Mouse (Mus musculus) c-Kit-negative CD71-positive TER-119-positive erythroid progenitor cells, embryonic 14.5 days (primary cell): ENCODE measurements around the gene Ino80b.
A peak's percentile ranks its signal among the peaks of the same experiment; 100 is the strongest.

Experiments
- DNase-seq: peaks from one replicate; pipeline ENCODE4 v3.0.0-alpha.2; 2013; ENCODE audit warnings: low read depth, low spot score

Gene Ino80b

DNA sequence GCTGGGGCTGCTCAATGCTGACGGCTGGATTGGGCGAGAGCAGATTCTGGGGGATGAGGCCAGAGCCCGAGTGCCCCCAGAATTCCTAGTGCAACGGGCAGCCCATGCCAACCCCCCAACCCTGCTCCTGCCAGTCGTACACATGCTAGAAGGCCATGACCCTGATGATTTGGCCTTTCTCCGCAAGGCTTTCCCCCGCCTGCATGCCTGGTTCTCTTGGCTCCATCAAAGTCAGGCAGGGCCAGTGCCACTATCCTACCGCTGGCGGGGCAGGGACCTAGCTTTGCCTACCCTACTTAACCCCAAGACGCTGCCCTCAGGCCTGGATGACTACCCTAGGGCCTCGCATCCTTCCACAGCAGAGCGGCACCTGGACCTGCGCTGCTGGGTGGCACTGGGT lies 7.6 kb downstream of the Ino80b start:
- no peak for DNase-seq

DNA sequence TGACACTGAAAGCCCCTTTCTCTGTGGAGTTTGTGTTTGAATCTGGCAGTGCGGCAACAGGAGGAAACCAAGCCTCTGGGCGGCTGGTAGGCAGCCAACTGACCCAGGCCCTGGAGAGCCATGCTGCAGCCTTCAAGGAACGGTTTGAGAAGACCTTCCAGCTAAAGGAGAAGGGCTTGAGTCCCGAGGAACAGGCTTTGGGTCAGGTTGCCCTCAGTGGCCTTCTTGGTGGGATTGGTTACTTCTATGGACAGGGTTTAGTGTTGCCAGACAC lies 8.1 kb downstream of the Ino80b start:
- DNase-seq = no peak

DNA sequence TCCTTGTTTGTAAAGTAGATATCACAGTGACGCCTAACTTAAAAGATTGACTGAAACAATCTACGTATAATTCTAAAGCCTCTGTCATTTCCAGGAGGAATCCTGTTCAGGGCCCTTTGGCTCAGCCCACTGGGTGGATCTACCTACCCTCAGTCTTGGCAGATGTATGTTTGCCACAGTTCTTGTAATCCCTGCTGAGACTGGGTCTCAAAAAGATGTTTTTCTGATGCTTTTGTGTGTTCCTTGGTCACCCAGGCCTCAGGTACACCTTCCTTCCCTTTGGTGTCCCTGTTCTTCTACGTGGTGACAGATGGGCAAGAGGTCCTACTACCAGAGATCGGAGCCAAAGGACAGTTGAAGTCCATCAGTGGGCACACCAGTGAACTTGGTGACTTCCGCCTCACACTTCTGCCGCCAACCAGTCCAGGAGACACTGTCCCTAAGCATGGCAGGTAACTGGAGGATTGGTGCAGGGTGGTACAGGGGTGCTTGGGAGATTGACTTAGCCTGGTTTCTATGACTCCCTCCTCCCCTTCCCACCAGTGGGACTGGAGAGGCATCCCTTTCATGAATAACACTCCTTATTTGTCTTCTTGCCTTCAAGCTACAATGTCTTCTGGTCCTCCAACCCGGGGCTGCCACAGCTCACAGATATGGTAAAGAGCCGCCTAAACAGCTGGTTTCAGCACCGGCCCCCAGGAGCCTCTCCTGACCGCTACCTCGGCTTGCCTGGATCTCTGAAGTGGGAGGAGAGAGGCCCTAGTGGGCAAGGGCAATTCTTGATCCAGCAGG lies 8.7 kb downstream of the Ino80b start:
- no peak for DNase-seq

DNA sequence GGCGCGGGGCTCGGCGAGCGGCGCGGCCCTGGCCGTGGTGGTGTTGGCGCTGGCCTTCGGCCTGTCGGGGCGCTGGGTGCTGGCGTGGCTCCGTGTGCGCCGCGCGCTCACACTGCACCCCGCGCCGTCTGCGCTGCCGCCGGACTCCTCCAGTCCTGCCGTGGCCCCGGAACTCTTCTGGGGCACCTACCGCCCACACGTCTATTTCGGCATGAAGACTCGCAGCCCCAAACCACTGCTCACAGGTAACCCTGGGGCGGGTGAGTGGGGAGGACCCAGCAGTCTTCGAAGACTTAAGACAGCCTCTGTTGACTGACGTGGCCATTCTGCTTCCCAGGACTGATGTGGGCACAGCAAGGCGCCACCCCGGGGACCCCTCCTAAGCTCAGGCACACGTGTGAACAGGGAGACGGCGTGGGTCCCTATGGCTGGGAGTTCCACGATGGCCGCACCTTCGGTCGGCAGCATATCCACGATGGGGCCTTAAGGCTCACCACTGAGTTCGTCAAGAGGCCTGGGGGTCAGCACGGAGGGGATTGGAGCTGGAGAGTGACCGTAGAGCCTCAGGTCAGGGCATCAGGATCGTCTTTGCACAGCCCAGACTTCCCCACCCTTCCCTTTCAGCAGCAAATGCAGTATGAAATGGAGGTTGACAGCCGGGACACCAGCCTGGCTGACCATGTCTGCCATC lies 9.4 kb downstream of the Ino80b start:
- no peak for DNase-seq

DNA sequence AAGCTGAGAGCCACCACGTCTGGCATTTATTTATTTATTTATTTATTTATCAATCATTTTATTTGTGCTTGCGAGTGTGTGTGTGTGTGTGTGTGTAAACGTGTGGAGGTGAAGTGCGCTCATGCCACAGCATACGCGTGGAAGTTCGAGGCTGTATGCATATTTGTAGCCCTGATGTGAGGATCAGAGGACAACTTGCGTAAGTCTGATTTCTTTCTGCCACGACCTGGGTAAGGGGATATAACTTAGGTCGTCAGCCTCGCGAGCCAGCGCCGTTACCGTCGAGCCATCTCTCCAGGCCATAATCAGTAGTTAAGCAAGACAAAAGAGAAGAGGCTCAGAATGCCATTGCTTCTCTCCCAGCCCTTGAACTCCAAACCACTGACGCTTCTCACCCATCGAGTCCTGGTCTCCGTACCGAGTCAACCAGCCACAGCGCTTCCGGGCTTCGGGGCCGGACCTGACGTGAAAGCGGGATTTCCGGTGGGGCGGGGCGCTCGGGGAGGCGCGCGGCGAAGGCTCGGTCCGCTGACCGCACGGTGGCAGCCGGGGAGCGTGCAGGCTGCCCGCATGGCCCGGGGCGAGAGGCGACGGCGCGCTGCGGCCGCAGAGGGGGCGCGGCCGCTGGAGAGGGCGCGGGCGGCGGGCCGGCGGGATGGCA lies 10.1 kb downstream of the Ino80b start, which contains the start of gene Mogs:
Mogs (plus strand) TSS at position 486 of the 661 bp plus-strand sequence.
- DNase-seq = peak; percentile 74

DNA sequence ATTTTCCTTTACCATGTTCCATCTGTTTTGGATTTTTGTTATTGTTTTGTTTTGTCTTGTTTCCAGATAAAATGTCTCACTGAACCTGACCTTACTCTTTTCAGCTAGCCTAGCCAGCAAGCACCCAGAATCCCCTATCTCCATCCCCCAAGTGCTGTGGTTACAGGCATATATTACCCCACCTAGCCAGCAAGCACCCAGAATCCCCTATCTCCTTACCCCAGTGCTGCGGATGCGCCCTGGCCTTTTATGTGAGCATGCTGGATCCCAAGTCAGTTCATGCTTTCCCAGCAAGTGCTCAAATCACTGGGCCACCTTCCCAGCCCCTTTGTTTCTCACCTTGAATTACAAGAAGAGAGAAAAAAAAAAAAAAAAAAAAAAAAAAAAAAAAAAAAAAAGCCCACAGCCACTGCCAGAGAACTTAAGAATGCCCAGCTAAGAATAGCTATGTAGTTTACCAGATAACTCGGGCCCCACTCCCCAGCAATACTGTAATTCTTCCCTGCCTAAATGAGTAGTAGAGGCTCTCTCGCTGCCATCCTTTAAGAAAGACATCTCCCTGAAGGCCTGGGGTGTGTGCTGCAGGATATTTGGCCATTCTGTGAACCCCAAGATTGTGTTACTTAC lies 13.6 kb downstream of the Ino80b start:
- no peak for DNase-seq

DNA sequence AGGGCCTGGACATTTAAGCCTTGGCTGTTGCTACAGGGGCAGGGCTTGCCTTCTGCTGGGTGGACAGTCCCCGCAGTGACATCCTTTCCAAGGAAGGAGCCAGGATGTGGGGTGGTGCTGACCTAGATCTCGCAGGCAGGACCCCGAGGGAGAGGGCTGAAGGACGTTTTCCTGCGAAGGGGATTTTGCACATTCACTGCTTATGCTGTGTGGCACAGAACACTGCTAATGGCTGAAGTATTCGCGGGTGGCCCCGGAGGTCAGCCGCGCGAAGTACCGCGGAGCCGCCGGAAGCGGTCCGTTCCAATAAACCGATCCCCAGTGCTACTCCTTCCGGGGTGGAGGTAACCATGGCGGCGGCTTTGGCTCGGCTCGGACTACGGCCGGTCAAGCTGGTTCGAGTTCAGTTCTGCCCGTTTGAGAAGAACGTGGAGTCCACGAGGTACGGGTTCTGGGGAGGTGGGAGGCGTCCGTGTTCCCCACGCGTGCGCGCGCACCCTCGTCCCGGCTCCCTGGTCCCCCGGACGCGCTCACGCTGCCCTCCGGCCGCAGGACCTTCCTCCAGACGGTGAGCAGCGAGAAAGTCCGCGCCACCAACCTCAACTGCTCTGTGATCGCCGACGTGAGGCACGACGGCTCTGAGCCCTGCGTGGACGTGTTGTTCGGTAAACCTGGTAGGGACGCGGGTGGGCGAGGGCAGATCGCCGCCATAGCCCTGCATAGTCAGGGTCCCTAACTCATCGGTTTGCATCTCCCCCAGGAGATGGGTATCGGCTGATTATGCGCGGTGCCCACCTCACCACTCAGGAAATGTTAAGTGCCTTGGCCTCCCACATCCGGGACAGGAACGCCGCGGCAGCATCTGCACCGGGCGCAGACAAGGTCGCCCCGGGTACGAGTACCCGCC lies 16.2 kb downstream of the Ino80b start, which contains the start of gene Mrpl53:
Mrpl53 (plus strand) TSS at position 279 of the 907 bp plus-strand sequence.
- no peak for DNase-seq

DNA sequence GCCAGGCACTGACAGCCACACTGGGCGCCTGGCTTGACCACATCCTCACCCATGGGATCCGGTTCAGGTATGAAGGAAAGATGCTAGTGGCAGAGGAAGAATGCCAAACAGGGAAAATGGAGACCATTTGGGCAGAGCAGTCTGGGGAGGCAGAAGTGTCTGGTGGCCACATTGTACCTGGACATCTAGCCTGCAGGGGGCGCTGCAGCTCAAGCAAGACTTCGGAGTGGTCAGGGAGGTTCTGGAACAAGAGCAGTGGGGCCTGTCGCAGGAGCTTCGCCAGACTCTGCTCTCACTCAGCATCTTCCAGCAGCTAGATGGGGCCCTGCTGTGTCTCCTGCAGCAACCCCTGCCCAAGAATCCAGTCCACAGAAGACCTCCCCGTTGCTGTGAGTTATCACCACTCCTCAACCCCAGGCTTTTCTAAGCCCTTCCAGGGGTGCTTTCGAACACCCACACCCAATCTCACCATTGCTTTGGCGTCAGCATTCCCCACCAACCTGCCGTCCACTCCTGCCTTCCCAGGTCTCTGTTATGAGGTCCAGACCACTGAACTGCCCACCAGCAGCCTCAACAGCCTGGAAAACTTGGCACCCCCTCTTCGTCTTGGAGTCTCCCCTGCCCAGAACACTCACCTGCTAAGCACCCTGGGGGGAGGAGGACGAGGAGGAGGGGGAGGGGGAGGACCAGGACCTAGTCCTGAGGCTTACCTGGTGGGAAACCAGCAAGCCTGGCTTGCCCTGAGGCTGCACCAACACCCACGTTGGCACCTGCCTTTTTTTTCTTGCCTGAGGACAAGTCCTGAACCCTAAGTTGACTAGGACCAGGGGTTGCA lies 17.4 kb downstream of the Ino80b start:
- peak; percentile 73 for DNase-seq

DNA sequence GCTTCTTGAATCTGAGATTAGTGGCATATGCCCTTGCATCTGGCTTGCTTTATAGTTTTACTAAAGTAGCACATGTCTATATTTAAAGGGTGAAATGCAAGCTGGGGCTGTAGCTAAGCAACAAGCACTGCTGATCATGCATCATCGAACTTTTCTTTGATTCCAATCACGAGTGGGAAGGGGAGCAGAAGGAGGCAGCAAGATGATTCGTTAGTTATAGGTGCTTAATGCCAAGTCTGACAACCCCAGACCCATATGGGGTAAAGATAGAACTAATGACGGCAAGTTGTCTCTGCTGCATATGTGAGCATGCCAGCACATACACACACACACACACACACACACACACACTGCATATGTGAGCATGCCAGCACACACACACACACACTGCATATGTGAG lies 21.1 kb downstream of the Ino80b start:
- DNase-seq = no peak

DNA sequence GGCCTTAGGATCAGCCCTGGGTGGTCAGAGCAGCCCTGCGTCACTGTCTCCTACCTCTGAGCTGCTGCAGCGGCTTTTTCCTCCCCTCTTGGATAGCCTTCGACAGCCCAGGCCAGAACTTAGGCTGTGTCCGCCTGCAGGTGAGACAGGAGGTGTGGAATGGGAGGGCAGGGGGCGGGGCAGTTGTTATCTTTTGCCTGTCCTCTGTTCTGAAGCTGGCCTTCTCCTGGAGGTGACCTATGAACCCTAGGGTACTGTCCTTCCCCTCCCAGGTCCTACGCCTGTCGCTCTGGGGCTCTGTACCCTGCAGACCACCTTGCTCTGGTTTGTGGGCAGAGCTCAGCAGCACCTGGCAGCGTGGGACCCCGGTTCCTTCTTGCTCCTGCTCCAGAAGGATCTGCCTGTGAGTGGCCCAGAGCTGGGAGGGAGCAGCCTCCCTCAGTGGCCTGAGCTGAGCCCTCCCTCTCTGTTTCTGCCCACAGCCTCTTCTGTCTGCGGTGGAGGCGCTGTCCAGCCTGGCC lies 22.0 kb downstream of the Ino80b start:
- no peak for DNase-seq

DNA sequence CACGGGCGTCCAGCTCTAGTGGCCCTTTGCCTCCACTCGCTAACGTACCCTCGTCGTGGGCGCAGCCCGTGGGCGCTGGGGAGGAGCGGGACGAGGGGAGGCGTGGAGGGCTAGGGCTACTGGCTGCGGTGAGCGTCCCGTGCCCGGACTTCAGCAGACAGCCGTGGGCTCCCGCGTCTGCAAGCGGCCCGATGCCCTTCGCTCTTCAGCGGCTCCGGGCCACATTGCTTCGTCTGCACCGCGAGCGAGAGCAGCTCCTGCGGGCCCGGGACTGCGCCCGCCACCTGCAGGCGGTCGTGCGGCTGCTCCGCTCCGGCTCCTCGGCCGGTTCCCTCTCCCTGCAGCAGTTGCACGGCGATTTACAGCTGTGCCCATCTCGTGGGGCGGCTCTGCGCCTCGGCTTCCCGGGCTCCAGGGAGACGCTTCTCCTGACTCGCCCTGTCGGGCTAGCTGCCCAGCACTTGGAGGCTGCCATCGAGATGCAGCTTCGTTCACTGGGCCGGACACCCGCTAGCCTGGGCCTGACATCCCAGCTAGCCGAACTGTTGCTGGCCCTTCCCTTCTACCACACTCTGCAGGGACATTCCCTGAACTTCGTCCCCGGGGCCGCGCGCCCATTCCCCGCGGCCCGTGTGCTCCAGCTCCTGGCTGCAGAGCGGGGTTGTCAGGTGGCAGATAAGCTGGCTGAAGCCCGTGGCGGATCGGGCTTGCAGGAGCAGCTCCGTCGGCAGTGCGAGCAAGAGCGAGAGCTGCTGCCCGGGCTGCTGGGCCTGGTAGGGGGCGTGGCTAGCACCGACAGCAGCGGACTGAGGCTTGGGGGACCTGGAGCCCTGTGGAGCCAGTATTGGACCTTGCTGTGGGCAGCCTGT lies 23.3 kb downstream of the Ino80b start:
- DNase-seq = no peak

DNA sequence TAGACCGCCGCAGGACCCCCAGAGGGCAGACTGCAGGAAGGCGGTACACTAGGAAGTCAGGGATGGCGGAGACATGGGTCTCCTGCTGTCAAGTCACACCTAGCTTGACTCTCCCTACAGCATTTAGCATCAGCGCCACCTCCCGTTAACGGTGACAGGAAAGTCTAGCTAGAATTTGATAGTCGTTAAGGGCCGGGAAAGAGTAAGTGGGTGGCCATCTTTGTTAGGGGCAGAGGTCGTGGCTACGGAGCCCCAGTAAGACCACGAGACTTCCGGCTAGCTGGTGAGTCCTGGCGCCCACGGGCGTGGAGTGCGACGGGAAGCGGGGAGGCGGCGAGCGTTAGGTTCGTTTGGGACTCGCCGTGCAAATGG lies 23.9 kb downstream of the Ino80b start, which contains the start of the genes Ccdc142 and Gm42688:
Ccdc142 (plus strand) TSS at position 286 of the 372 bp plus-strand sequence.
Gm42688 (plus strand) TSS at position 302 of the 372 bp plus-strand sequence.
- DNase-seq = no peak

DNA sequence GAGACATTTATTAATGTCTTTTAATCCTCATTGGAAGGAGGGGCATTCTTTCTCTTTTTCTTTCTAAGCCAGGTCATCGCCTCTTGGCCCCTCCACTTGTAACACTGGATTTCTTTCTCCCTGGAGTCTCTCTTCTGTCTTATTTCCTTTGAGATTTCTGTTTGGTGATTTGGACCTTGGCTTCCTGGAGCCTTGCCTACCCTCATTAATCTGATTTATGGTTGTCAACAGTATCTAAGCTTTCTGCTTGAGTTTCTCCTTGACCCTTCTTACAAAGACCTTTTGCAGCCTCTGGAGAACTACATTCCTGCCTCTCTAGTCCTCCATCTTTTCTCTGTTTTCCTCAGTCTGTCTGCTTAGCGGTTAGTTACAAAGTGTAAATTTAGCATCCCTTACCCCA lies 26.8 kb downstream of the Ino80b start:
- DNase-seq = no peak

DNA sequence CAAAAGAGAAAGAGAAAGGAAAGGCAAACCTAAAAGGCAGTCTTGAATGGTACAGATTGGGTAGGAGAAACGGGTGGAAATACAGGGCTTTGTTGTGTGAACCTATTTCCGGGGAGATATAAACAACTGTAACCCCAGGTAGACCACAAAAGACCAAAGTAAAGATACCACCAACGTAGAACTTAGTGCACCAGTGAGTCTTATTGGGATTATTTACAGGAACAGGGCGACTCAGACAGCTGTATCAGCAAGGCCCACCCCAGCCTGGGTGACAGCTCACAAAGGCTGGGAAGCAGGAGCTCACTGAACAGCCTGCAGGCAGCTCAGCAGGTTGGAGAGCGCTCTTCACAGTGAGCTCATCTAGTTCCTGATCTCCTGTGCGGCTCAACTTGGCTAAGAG lies 29.3 kb downstream of the Ino80b start:
- DNase-seq = no peak

DNA sequence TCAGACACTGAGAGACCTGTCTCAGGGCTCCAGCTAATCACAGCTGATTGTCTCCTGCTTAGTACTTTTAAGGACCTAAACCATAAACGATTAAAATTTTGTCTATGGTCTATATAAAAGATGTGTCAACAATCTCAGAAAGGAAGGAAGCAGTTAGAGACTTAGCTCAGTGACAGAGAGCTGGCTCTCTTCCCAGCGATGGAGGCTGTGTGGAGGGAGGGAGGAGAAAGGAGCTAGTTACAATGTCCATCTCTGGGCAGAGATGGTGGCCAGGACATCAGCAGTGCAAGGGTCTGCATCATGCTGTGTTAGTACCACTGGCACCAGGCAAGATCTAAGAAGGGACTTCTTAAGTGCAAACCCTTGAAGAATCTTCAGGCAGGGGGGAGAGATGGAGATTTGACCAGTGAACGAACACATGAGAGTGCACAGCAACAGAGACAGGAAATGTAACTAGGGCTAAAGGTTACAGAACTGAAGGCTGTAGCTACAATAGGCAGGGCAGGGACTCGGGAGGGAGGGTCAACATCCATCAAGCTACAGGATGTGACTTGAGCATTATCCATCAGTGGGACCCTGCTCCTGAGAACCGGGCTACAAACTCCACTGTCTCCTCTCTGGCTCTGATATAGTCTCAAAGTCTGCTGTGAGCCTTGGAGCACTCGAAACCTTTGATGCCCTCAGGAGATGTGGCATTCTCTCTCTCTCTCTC lies 32.7 kb downstream of the Ino80b start:
- DNase-seq = no peak

DNA sequence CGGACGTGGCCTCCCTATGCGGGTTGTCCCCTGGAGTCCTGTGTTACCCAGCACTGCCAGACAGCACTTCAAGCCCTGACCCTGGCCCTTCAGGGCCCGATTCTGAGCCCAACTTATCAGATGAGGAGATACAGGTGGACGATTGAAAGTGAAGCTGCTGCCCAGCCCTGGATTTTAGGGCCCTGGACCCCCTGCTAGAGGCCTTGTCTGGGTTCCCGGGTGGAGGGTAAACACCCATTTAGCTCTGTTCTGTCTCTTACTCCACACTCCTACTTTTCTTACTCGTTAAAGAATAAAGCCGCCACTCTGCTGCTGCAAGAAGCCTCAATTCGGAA lies 37.3 kb downstream of the Ino80b start:
- DNase-seq = no peak

DNA sequence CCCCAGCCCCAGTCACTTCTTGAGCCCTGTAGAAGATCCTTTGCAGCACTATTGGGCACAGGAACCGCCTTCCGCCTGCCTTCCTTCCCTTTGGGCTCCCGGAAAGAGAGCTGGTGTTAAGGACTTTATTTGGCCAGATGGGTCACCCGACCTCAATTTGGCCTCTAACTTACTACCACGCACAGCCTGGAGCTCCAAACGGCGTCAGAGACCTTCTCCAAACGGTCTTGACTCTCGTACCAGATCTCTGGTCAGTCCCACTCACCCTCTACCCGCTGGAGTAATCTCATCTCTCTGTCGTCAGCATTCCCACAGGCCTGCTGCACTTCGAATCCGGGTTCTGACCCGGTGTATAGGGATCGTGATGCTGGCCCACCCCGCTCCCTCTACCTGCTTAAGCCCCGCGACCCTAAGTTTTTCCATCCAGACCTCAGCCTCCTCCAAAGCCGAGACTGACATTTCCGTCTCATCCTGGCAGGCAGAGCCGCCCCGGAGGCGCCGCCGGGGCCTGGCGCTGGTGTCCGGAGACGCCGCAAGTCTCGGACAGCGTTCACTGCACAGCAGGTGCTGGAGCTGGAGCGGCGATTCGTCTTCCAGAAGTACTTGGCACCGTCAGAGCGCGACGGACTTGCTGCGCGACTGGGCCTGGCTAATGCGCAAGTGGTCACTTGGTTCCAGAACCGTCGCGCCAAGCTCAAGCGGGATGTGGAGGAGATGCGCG lies 37.9 kb downstream of the Ino80b start:
- no peak for DNase-seq
